Mouse (Mus musculus) 416B (cell line): ENCODE data around the gene Mrpl37.
A peak's percentile ranks its signal among the peaks of the same experiment; 100 is the strongest.
"Not testable (repeated sequence)": the region's sequence is repeated elsewhere in the genome, so short reads cannot be mapped to it uniquely, and the experiment has no call there.

Source experiments
- DNase-seq: peaks from one replicate; pipeline ENCODE4 v3.0.0; 2011; ENCODE audit warnings: low read depth

Mrpl37 gene

GRCm38 (mm10) chr4:107066252-107067124, at the start of gene Mrpl37, which contains the start of gene Cyb5rl:
Gene Mrpl37, minus strand, starts transcription at chr4:107066868.
Gene Cyb5rl, plus strand, starts transcription at chr4:107066988.
- peak; percentile 97 for DNase-seq

- no peak for DNase-seq
Measured at GRCm38 (mm10) chr4:107114278-107114677, 47.6 kb upstream of the Mrpl37 start.

GRCm38 (mm10) chr4:107109181-107109580, 42.5 kb upstream of the Mrpl37 start:
- not testable (repeated sequence) for DNase-seq

GRCm38 (mm10) chr4:107108291-107108731, 41.6 kb upstream of the Mrpl37 start:
- DNase-seq: no peak

GRCm38 (mm10) chr4:107106777-107107176, 40.1 kb upstream of the Mrpl37 start:
- no peak for DNase-seq

- DNase-seq: no peak
Measured at GRCm38 (mm10) chr4:107102220-107102619, 35.6 kb upstream of the Mrpl37 start.

GRCm38 (mm10) chr4:107098791-107099525, 32.3 kb upstream of the Mrpl37 start:
- DNase-seq: peak; percentile 45

- DNase-seq: no peak
Measured at GRCm38 (mm10) chr4:107098375-107098774, 31.7 kb upstream of the Mrpl37 start.

GRCm38 (mm10) chr4:107097871-107098270, 31.2 kb upstream of the Mrpl37 start:
- no peak for DNase-seq

GRCm38 (mm10) chr4:107096841-107097373, 30.2 kb upstream of the Mrpl37 start, which contains the start of gene Cdcp2:
Gene Cdcp2, plus strand, starts transcription at chr4:107096891.
- DNase-seq: no peak

- DNase-seq: peak; percentile 64
Measured at GRCm38 (mm10) chr4:107096043-107096442, 29.4 kb upstream of the Mrpl37 start.

GRCm38 (mm10) chr4:107094484-107095187, 28.0 kb upstream of the Mrpl37 start:
- DNase-seq: peak; percentile 36

- DNase-seq: no peak
Measured at GRCm38 (mm10) chr4:107091696-107092095, 25.0 kb upstream of the Mrpl37 start.

GRCm38 (mm10) chr4:107084858-107085257, 18.2 kb upstream of the Mrpl37 start:
- DNase-seq: no peak

GRCm38 (mm10) chr4:107084343-107084742, 17.7 kb upstream of the Mrpl37 start:
- no peak for DNase-seq

GRCm38 (mm10) chr4:107083126-107083525, 16.5 kb upstream of the Mrpl37 start:
- DNase-seq: no peak

- no peak for DNase-seq
Measured at GRCm38 (mm10) chr4:107082185-107082584, 15.5 kb upstream of the Mrpl37 start.

- DNase-seq: no peak
Measured at GRCm38 (mm10) chr4:107079716-107080115, 13.0 kb upstream of the Mrpl37 start.

GRCm38 (mm10) chr4:107078894-107079293, 12.2 kb upstream of the Mrpl37 start:
- no peak for DNase-seq

GRCm38 (mm10) chr4:107075456-107075855, 8.8 kb upstream of the Mrpl37 start:
- DNase-seq: no peak

- no peak for DNase-seq
Measured at GRCm38 (mm10) chr4:107072343-107072742, 5.7 kb upstream of the Mrpl37 start.
